Mouse (Mus musculus) intestine, postnatal 0 days (tissue): ENCODE data around the gene 4930469K13Rik. TPM values are rescaled to one million over a fixed set of nuclear protein-coding genes. Genes with fewer than 3 reads are reported as not detected.

Experiments used
- ATAC-seq: fragments of 200-750 bp; cut with Nextera tagmentation; 2 replicates; pipeline ENCODE4 v1.8.0; 2017; ENCODE audit warnings: mild to moderate bottlenecking, moderate TSS enrichment, moderate library complexity
- H3K27ac ChIP-seq: fragments of 300-500 bp; sonication (generic); 2 replicates; pipeline ENCODE4 v1.5.1; 2014; ENCODE audit warnings: mild to moderate bottlenecking, low read depth, low read length, moderate library complexity
- H3K27me3 ChIP-seq: fragments of 300-500 bp; sonication (generic); replicated peaks from 2 replicates; pipeline ENCODE4 v1.6.1; 2014; ENCODE audit warnings: low read length, mixed read lengths; ENCODE audit not compliant: control insufficient read depth, insufficient read depth
- H3K36me3 ChIP-seq: fragments of 300-500 bp; sonication (generic); 2 replicates; pipeline ENCODE4 v1.6.1; 2014; ENCODE audit warnings: mild to moderate bottlenecking, moderate library complexity; ENCODE audit not compliant: control insufficient read depth, insufficient read depth
- H3K4me1 ChIP-seq: fragments of 300-500 bp; sonication (generic); replicated peaks from 2 replicates; pipeline ENCODE4 v1.6.1; 2014; ENCODE audit warnings: antibody characterized with exemption, low read length, mixed read lengths; ENCODE audit not compliant: control insufficient read depth, insufficient read depth
- H3K4me2 ChIP-seq: fragments of 300-500 bp; sonication (generic); replicated peaks from 2 replicates; pipeline ENCODE4 v1.6.1; 2014; ENCODE audit warnings: low read depth, mild to moderate bottlenecking, moderate library complexity
- H3K4me3 ChIP-seq: fragments of 300-500 bp; sonication (generic); 2 replicates; pipeline ENCODE4 v1.5.1; 2014; ENCODE audit warnings: low read depth, low read length
- H3K9ac ChIP-seq: fragments of 300-500 bp; sonication (generic); 2 replicates; pipeline ENCODE4 v1.6.1; 2014; ENCODE audit warnings: mild to moderate bottlenecking, low read depth, low read length
- H3K9me3 ChIP-seq: fragments of 300-500 bp; sonication (generic); 2 replicates; pipeline ENCODE4 v1.6.1; 2016; ENCODE audit warnings: mixed run types; ENCODE audit not compliant: control insufficient read depth
- CTCF ChIP-seq: sonication (generic); IDR thresholded peaks from 2 replicates; pipeline ENCODE4 v1.5.1; 2016; ENCODE audit warnings: low read depth, mild to moderate bottlenecking, control low read depth, antibody characterized with exemption, moderate library complexity
- WGBS: fragments of 180-500 bp; shearing (Covaris S2); extraction: QIAGEN DNeasy Blood & Tissue Kit; methylation state at CpG from one replicate; pipeline ENCODE4 v1.1.7; 2014; 5-methylcytosine and 5-hydroxymethylcytosine counted together
- polyA plus RNA-seq: library from polyadenylated mRNA; unstranded; fragments of >200 nt; fragmentation: Nextera tagmentation; extraction: Ambion mirVana; gene quantifications from 2 replicates; pipeline ENCODE4 v1.2.1, GENCODE M21; 2015

Gene 4930469K13Rik
- polyA plus RNA-seq, 1 experiment from 2014 or later = not detected

DNA sequence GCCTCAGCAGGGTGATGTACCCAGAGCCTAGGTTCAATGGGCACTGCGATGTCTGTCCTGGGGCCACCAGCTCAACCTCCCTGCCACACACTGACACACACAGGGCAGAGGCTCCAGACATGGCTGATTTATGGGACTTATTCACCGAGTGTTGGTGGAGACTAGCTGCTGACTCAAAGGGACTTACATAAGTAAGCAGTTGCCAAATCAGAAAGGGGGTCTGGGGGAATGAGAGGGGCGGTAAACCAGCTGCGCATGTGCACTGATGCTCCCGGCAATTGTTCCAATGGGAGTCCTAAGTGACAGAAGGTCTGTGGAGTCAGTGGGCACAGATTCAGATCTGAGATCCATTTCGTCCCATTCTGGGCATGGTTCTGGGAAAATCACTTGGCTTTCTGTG lies 140.8 kb downstream of the 4930469K13Rik start:
- H3K4me2 ChIP-seq = no peak overlapping the region
- no peaks in the 10 kb centered on the region for H3K36me3 ChIP-seq
- ATAC-seq = no peak
- no peaks in the 10 kb centered on the region for H3K27me3 ChIP-seq
- no peak overlapping the region for H3K4me3 ChIP-seq
- H3K27ac ChIP-seq = no peak overlapping the region
- H3K9ac ChIP-seq = no peak overlapping the region
- TF ChIP-seq CTCF = no peak
- WGBS = 84% methylated on average over 6 of the region's 6 CpGs
- H3K4me1 ChIP-seq = no peaks in the 10 kb centered on the region
- H3K9me3 ChIP-seq = no peaks in the 10 kb centered on the region

DNA sequence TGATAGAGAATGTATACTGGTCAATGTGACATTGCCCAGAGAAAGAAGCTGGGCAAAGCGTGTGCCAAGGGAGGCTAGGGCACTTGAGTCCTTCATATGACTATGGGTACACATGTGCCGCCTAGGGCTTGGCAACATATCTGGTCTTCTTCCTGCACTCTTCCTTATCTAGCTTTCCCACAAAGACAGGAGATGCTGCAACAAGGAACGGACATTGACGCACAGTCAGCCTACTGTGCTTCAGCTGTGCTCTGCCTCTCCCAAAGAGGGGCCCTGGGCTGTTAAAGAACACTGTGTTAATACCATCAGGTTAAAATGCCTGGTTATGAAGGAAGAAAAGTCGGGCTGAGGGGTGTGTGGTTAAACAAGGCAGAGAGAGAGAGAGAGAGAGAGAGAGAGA lies 141.7 kb downstream of the 4930469K13Rik start:
- H3K36me3 ChIP-seq = no peaks in the 10 kb centered on the region
- H3K9me3 ChIP-seq = no peaks in the 10 kb centered on the region
- H3K27ac ChIP-seq = no peak overlapping the region
- H3K9ac ChIP-seq = no peak overlapping the region
- H3K4me2 ChIP-seq = no peak overlapping the region
- H3K4me1 ChIP-seq = no peaks in the 10 kb centered on the region
- WGBS = 82% methylated on average over 5 of the region's 5 CpGs
- H3K27me3 ChIP-seq = no peaks in the 10 kb centered on the region
- no peak for TF ChIP-seq CTCF
- H3K4me3 ChIP-seq = no peak overlapping the region
- no peak for ATAC-seq

DNA sequence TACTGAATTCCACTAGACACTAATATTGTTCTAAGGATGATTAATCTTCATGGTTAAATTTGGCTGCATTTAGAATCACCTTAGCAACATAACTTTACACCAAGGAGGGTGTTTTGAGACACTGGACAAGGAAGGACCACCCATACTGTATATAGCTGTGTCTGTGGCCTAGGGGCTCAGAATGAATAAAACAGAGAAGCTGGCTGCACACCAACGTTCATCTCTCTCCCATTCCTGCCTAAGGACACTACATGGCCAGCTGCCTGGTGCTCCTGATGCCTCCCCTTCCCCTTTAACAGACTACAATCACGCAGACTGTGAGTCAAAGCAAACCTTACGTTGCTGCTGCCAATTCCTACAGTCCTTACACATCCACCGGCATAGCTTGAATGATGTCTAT lies 142.4 kb downstream of the 4930469K13Rik start:
- Histone ChIP-seq H3K4me2 (no peak overlapping the region), H3K27ac (no peak overlapping the region), H3K9ac (no peak overlapping the region), H3K4me1 (no peaks in the 10 kb centered on the region), H3K36me3 (no peaks in the 10 kb centered on the region), H3K9me3 (no peaks in the 10 kb centered on the region), H3K4me3 (no peak overlapping the region), H3K27me3 (no peaks in the 10 kb centered on the region)
- WGBS = 57% methylated on average over 4 of the region's 4 CpGs
- ATAC-seq = no peak
- TF ChIP-seq CTCF = no peak

DNA sequence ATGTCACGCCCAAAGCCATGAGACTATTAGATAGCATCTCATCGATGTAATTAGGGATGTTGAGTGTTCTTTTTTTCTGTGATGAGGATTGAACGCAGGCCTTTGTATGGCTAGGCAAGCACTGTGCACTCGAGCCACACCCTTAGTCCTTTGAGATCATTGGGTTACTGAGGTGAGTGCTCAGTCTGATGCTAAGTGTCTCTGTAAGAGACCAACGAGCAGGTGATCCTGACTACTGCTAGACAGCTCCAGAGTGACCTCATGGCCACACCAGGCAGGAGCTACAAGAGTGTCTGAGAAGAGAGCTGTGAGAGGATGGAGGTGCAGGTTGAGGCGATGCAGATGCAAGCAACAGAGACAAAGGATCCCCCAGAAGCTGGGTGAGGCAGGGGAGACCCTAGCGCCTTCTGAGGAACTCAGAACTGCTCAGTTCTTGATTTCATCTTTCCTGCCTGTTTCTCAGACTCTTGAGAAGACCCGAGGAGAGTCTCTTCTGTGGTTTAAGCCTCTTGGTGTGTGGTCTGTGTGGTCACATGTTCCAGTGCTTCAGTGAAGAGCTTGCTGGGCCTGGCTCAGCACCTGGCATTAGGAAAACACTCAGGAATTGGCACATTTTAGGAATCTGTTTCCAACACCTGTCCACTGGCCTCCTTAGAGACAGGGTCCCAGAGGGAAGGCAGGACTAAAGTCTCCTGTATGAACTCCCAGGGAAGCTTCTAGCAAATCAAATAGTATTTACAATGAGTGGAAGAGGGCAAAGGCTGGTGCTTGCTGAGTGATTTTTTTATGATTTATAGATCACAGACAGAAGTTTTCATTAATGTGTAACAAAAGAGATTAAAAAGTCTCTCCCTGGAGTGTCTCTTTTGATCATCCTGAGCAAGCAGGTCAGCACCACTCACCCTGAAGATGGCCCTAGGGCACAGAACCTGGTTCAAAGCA lies 146.4 kb downstream of the 4930469K13Rik start:
- 69% methylated on average over 8 of the region's 8 CpGs for WGBS
- Histone ChIP-seq H3K36me3 (no peaks in the 10 kb centered on the region), H3K9me3 (no peaks in the 10 kb centered on the region), H3K4me3 (no peak overlapping the region), H3K4me1 (no peaks in the 10 kb centered on the region), H3K9ac (no peak overlapping the region), H3K27me3 (no peaks in the 10 kb centered on the region), H3K27ac (no peak overlapping the region), H3K4me2 (no peak overlapping the region)
- ATAC-seq = no peak
- no peak for TF ChIP-seq CTCF

DNA sequence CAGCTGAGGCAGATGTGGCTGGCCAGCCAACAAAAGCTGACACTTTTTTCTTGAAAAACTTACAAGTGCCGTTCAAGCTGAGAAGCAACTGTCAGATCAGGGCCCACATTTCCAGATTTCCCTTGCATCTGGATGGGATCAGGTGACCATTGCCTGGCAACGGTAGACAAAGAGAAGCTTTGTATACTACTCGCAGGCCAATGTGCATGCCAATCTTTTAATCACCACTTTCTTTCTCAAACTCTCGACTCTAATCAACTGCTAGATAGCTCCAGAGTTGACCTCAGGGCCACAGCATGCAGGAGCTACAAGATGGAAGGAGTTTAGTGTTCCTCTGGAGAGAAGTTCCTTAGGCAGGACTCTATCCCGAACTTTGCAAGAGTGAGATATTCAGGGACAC lies 147.2 kb downstream of the 4930469K13Rik start:
- Histone ChIP-seq H3K9me3 (no peaks in the 10 kb centered on the region), H3K4me3 (no peak overlapping the region), H3K4me1 (no peaks in the 10 kb centered on the region), H3K27ac (no peak overlapping the region), H3K27me3 (no peaks in the 10 kb centered on the region), H3K4me2 (no peak overlapping the region), H3K36me3 (no peaks in the 10 kb centered on the region), H3K9ac (no peak overlapping the region)
- WGBS = 55% methylated on average over 5 of the region's 5 CpGs
- no peak for ATAC-seq
- TF ChIP-seq CTCF = no peak

DNA sequence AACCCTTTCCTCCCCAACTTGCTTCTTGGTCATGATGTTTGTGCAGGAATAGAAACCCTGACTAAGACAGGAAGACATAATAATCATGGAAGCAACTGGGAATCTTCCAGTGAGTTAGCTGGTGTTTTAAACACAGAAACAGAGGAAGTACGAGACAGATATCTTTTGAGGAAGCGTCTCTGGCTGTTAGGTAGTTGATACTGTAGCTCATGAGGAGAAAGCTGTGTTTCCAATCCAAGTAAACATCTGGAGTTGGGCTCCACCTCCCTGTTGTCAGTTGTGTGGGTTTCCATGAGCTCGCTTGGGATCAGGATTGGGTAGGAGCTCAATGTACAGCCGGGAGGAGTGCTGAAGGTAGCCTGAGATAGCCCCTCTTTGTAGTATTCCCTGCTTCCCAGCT lies 151.9 kb downstream of the 4930469K13Rik start:
- no peak overlapping the region for H3K4me2 ChIP-seq
- no peak for ATAC-seq
- no peaks in the 10 kb centered on the region for H3K4me1 ChIP-seq
- no peaks in the 10 kb centered on the region for H3K9me3 ChIP-seq
- no peak overlapping the region for H3K4me3 ChIP-seq
- no peak for TF ChIP-seq CTCF
- no peak overlapping the region for H3K9ac ChIP-seq
- no peak overlapping the region for H3K27ac ChIP-seq
- no peaks in the 10 kb centered on the region for H3K27me3 ChIP-seq
- no peaks in the 10 kb centered on the region for H3K36me3 ChIP-seq
- 69% methylated on average over 4 of the region's 4 CpGs for WGBS
